Mouse (Mus musculus) embryonic fibroblast, embryonic 13.5 days (primary cell): ENCODE results near the gene Zfp740.

Source experiments
- CTCF ChIP-seq: IDR thresholded peaks from 2 replicates; pipeline ENCODE4 v1.5.1; 2011; ENCODE audit warnings: mild to moderate bottlenecking, control low read depth, low read length, moderate library complexity, borderline replicate concordance; ENCODE audit not compliant: insufficient read depth
- POLR2A ChIP-seq: IDR thresholded peaks from 2 replicates; pipeline ENCODE4 v1.6.1; 2011; ENCODE audit warnings: low read depth, mild to moderate bottlenecking, control low read depth, low read length, moderate library complexity

DNA sequence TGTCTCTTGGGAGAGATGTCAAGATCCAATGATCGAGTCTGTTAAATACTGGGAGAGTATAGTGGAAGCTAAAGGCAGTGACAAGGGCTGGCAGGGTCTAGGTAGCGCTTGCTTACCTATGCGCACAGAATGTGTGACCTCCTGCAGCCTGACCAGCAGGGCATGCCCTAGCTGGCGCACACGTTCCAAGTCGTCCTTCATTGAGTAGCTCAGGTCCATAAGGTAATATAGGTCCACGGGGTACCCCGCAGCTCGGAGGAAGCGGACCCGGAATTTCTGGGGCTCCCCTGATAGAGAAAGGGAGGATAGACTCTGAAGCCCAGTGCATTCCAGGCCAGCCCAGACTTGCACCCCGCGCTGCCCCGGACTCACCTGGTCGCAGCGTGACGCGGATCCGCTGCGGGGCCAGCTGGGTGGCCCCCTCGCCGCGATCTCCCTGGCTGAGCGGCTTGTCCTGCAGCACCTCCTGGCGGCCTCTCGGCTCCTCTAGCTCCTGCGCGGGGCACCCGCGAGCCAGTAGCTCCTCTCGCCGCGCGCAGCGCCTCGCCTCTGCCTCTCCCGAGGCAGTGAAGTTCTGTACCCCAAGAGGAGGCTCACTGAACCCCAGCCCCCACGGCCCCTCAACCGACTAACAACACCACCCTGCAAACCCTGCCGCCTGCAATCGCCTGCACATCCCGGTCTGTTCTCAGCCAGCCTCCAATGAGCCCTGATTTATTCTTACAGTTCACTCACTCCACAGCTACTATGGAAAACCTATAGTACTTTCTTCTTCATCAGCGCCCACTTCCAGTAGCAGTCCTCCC is 21.3 kb downstream of the Zfp740 start:
- peak; percentile 68 for TF ChIP-seq CTCF
- TF ChIP-seq POLR2A = no peak
